Mouse (Mus musculus) heart, postnatal 0 days (tissue): ENCODE measurements at regions not wholly inside any gene's neighbourhood (a gene's known extent, or its start where the extent isn't known, plus 50 kb on each side); places are given as distances from the start of the nearest gene placed in this dataset. TPM values are rescaled to one million over a fixed set of nuclear protein-coding genes. Genes with fewer than 3 reads are reported as not detected.

ENCODE experiments used
- ATAC-seq: fragments of 200-750 bp; cut with Nextera tagmentation; 2 replicates; pipeline ENCODE4 v1.8.0; 2017; ENCODE audit warnings: low read depth, moderate number of reproducible peaks, moderate library complexity; ENCODE audit not compliant: insufficient read depth
- DNase-seq: peaks from one replicate; pipeline ENCODE4 v3.0.0-alpha.2; 2016; ENCODE audit warnings: low spot score
- H3K27ac ChIP-seq: fragments of 300-500 bp; sonication (generic); 2 replicates; pipeline ENCODE4 v1.5.1; 2014; ENCODE audit warnings: low read depth, mild to moderate bottlenecking
- H3K27me3 ChIP-seq: fragments of 300-500 bp; sonication (generic); 2 replicates; pipeline ENCODE4 v1.6.1; 2014; ENCODE audit warnings: low read length, mixed read lengths; ENCODE audit not compliant: control insufficient read depth, insufficient read depth
- H3K36me3 ChIP-seq: fragments of 300-500 bp; sonication (generic); replicated peaks from 2 replicates; pipeline ENCODE4 v1.6.1; 2014; ENCODE audit warnings: low read length, mixed read lengths; ENCODE audit not compliant: control insufficient read depth, insufficient read depth
- H3K4me1 ChIP-seq: fragments of 300-500 bp; sonication (generic); 2 replicates; pipeline ENCODE4 v1.6.1; 2014; ENCODE audit warnings: antibody characterized with exemption; ENCODE audit not compliant: control insufficient read depth, insufficient read depth
- H3K4me2 ChIP-seq: fragments of 300-500 bp; sonication (generic); 2 replicates; pipeline ENCODE4 v1.6.1; 2014; ENCODE audit warnings: low read depth, mild to moderate bottlenecking, low read length, moderate library complexity
- H3K4me3 ChIP-seq: fragments of 300-500 bp; sonication (generic); 2 replicates; pipeline ENCODE4 v1.5.1; 2014; ENCODE audit warnings: low read depth, low read length
- H3K9ac ChIP-seq: fragments of 300-500 bp; sonication (generic); replicated peaks from 2 replicates; pipeline ENCODE4 v1.6.1; 2014; ENCODE audit warnings: low read depth, low read length, mixed read lengths
- H3K9me3 ChIP-seq: fragments of 300-500 bp; sonication (generic); replicated peaks from 2 replicates; pipeline ENCODE4 v1.6.1; 2016; ENCODE audit warnings: low read length; ENCODE audit not compliant: control insufficient read depth
- CTCF ChIP-seq: IDR thresholded peaks from 2 replicates; pipeline ENCODE4 v1.5.1; 2016; ENCODE audit warnings: antibody characterized with exemption, control low read depth, low read depth
- EP300 ChIP-seq: IDR thresholded peaks from 2 replicates; pipeline ENCODE4 v1.6.1; 2016; ENCODE audit warnings: antibody characterized with exemption, low read depth
- WGBS: fragments of 180-500 bp; shearing (Covaris S2); extraction: QIAGEN DNeasy Blood & Tissue Kit; methylation state at CpG from one replicate; pipeline ENCODE4 v1.1.7; 2014; 5-methylcytosine and 5-hydroxymethylcytosine counted together
- microRNA-seq: library from miRNA; unstranded; fragments of <30 nt; microRNA quantifications from one replicate; pipeline ENCODE4, GENCODE M21; 2016

DNA sequence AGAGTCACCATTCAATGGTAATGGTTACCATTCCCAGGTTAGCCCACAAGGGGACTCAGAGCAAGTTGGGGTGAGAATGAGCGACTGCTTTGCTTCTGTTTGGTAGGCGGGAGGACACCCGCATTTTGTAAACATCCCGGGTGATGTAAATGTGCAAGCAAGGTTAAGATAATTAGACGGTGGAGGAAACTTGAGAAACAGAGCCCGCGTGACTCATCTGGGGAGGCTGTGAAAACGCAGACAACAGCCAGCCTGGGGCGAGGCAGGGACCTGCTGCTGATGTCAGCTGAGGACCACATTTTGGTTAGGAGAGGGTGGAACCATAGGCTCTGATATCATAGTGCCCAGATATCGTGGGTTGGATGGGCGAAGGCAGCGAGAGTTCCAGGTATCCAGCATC lies 52.6 kb upstream of the Zbtb40 start:
- H3K27ac ChIP-seq = no peak overlapping the region
- H3K4me2 ChIP-seq = no peak overlapping the region
- TF ChIP-seq EP300 = no peak
- no peak for TF ChIP-seq CTCF
- H3K4me3 ChIP-seq = no peak overlapping the region
- H3K9ac ChIP-seq = no peak overlapping the region
- WGBS = 79% methylated on average over 12 of the region's 12 CpGs
- no peaks in the 10 kb centered on the region for H3K4me1 ChIP-seq
- DNase-seq (no peak), ATAC-seq (no peak)
- no peaks in the 10 kb centered on the region for H3K36me3 ChIP-seq
- no peaks in the 10 kb centered on the region for H3K9me3 ChIP-seq
- H3K27me3 ChIP-seq = 0 out of 2 replicates have a peak, but pooled peaks cover 13% of the 10 kb centered on the region

DNA sequence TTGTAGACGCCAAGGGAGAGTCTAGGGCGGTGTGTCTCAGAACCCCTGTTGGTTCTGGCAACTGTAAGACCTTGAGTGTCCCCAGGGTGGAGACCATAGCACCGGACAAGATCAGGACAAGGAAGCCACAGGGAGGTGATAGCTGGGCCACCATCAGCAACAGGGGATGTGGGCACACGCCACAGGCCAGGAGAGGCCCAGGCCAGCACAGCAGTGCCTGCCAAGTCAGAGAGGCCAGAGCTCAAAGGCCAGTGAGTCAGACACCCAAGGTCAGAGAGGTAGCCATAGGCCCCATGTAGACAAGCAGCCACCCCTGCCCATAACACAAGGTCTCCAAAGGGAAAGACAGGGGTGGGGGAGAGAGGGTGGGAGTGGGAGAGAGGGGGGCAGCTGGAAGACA lies 52.2 kb upstream of the Zbtb40 start:
- no peak overlapping the region for H3K4me3 ChIP-seq
- H3K9ac ChIP-seq = no peak overlapping the region
- H3K4me1 ChIP-seq = no peaks in the 10 kb centered on the region
- H3K27ac ChIP-seq = no peak overlapping the region
- ATAC-seq (no peak), DNase-seq (no peak)
- no peak for TF ChIP-seq EP300
- no peak for TF ChIP-seq CTCF
- H3K27me3 ChIP-seq = 0 out of 2 replicates have a peak, but pooled peaks cover 13% of the 10 kb centered on the region
- no peak overlapping the region for H3K4me2 ChIP-seq
- WGBS = 88% methylated on average over 4 of the region's 4 CpGs
- H3K36me3 ChIP-seq = no peaks in the 10 kb centered on the region
- H3K9me3 ChIP-seq = no peaks in the 10 kb centered on the region

Small RNAs in the stretch of these regions (microRNA-seq; reads per million reads assigned to microRNA genes)
- gene Gm23263 (not detected), gene Gm25399 (not detected)
